Comparison of ENCODE assay signal across 12 mouse cellular contexts in genomic region chr4:149632670-149633307, GRCm38 (mm10). TPM values are rescaled to one million over a fixed set of nuclear protein-coding genes. Genes with fewer than 3 reads are reported as not detected.
DNase-seq lines count a peak whose midpoint lies in the region; ATAC-seq lines count a peak whose summit lies in the region.
"Had no signal": no experiment of that assay in that cellular context is flagged by ENCODE, and none has a peak within 500 bp of the region (broad histone marks: within the 10 kb centered on the region; RNA-seq: fewer than 3 reads in every experiment).

No protein-coding gene starts in this region.

- H3K27me3 ChIP-seq in forebrain, embryonic 10.5 days (ENCODE audit: poor library complexity, severe bottlenecking), result no peaks in the 10 kb centered on the region

- H3K27ac ChIP-seq in forebrain, embryonic 10.5 days, result no peak overlapping the region

- peak; percentile 27 for ATAC-seq in megakaryocyte progenitor cell, adult 5-6 weeks (replicated peaks; ENCODE audit: poor library complexity)
- ATAC-seq: activated CD4-positive, CD25-positive, alpha-beta regulatory T cell, adult 4 months had no signal

- peak; percentile 67 for DNase-seq in right cerebral cortex, adult 18-20 months
- DNase-seq in right cerebral cortex, postnatal 36 days (ENCODE audit: low spot score in 2 of 2), result no peak
- peak; percentile 73 for DNase-seq in NIH3T3 (ENCODE audit: low read depth)
- peak; percentile 67 for DNase-seq in c-Kit-positive CD71-positive TER-119-positive erythroid progenitor cells, embryonic 14.5 days (ENCODE audit: low spot score)
- DNase-seq in forebrain, embryonic 10.5 days (ENCODE audit: extremely low spot score, low spot score), result no peak
- no peak for DNase-seq in layer of hippocampus, adult 9-10 months (ENCODE audit: low spot score)
- DNase-seq: cerebellum, adult 11 months; kidney, postnatal 10 days; lung, adult 18-20 months had no signal

- no peak overlapping the region for H3K4me3 ChIP-seq in forebrain, embryonic 10.5 days
- H3K4me3 ChIP-seq: myocyte had no signal

- no peaks in the 10 kb centered on the region for H3K9me3 ChIP-seq in forebrain, embryonic 10.5 days

- H3K4me1 ChIP-seq in forebrain, embryonic 10.5 days, result peaks cover 11% of the 10 kb centered on the region

- peaks cover 88% of the 10 kb centered on the region for H3K36me3 ChIP-seq in forebrain, embryonic 10.5 days (replicated peaks)

- 90% methylated on average over 9 of the region's 9 CpGs for WGBS in forebrain, embryonic 10.5 days

RNA-seq across cellular contexts. Expression of gene Clstn1, which starts 46.5 kb away (rescaled TPM):
- total RNA-seq in megakaryocyte progenitor cell, adult 5-6 weeks (2015), result 2.2 and 4.0 TPM in 2 replicates
- total RNA-seq in megakaryocyte progenitor cell, adult 5-6 weeks (2017), result 4.1 and 5.9 TPM in 2 replicates
- polyA plus RNA-seq in forebrain, embryonic 10.5 days (2016; fragmentation: Nextera tagmentation; extraction: Ambion mirVana), result 17.8 and 21.4 TPM in 2 replicates

Comparison
In these comparisons a context has a peak if more than half of its experiments do, and no peak if none do; other contexts are left out.
1. DNase-seq: peak in right cerebral cortex, adult 18-20 months (single experiment), NIH3T3 (single experiment) and c-Kit-positive CD71-positive TER-119-positive erythroid progenitor cells, embryonic 14.5 days (single experiment); none in right cerebral cortex, postnatal 36 days (0 of 2), forebrain, embryonic 10.5 days (single experiment) and layer of hippocampus, adult 9-10 months (single experiment).